Mouse (Mus musculus) heart, postnatal 0 days (tissue): ENCODE measurements around the gene Sit1. TPM values are rescaled to one million over a fixed set of nuclear protein-coding genes. Genes with fewer than 3 reads are reported as not detected.

ENCODE experiments used
- ATAC-seq: fragments of 200-750 bp; cut with Nextera tagmentation; 2 replicates; pipeline ENCODE4 v1.8.0; 2017; ENCODE audit warnings: low read depth, moderate number of reproducible peaks, moderate library complexity; ENCODE audit not compliant: insufficient read depth
- DNase-seq: peaks from one replicate; pipeline ENCODE4 v3.0.0-alpha.2; 2016; ENCODE audit warnings: low spot score
- H3K27ac ChIP-seq: fragments of 300-500 bp; sonication (generic); 2 replicates; pipeline ENCODE4 v1.5.1; 2014; ENCODE audit warnings: low read depth, mild to moderate bottlenecking
- H3K27me3 ChIP-seq: fragments of 300-500 bp; sonication (generic); 2 replicates; pipeline ENCODE4 v1.6.1; 2014; ENCODE audit warnings: low read length, mixed read lengths; ENCODE audit not compliant: control insufficient read depth, insufficient read depth
- H3K36me3 ChIP-seq: fragments of 300-500 bp; sonication (generic); replicated peaks from 2 replicates; pipeline ENCODE4 v1.6.1; 2014; ENCODE audit warnings: low read length, mixed read lengths; ENCODE audit not compliant: control insufficient read depth, insufficient read depth
- H3K4me1 ChIP-seq: fragments of 300-500 bp; sonication (generic); 2 replicates; pipeline ENCODE4 v1.6.1; 2014; ENCODE audit warnings: antibody characterized with exemption; ENCODE audit not compliant: control insufficient read depth, insufficient read depth
- H3K4me2 ChIP-seq: fragments of 300-500 bp; sonication (generic); 2 replicates; pipeline ENCODE4 v1.6.1; 2014; ENCODE audit warnings: low read depth, mild to moderate bottlenecking, low read length, moderate library complexity
- H3K4me3 ChIP-seq: fragments of 300-500 bp; sonication (generic); 2 replicates; pipeline ENCODE4 v1.5.1; 2014; ENCODE audit warnings: low read depth, low read length
- H3K9ac ChIP-seq: fragments of 300-500 bp; sonication (generic); replicated peaks from 2 replicates; pipeline ENCODE4 v1.6.1; 2014; ENCODE audit warnings: low read depth, low read length, mixed read lengths
- H3K9me3 ChIP-seq: fragments of 300-500 bp; sonication (generic); replicated peaks from 2 replicates; pipeline ENCODE4 v1.6.1; 2016; ENCODE audit warnings: low read length; ENCODE audit not compliant: control insufficient read depth
- CTCF ChIP-seq: IDR thresholded peaks from 2 replicates; pipeline ENCODE4 v1.5.1; 2016; ENCODE audit warnings: antibody characterized with exemption, control low read depth, low read depth
- EP300 ChIP-seq: IDR thresholded peaks from 2 replicates; pipeline ENCODE4 v1.6.1; 2016; ENCODE audit warnings: antibody characterized with exemption, low read depth
- WGBS: fragments of 180-500 bp; shearing (Covaris S2); extraction: QIAGEN DNeasy Blood & Tissue Kit; methylation state at CpG from one replicate; pipeline ENCODE4 v1.1.7; 2014; 5-methylcytosine and 5-hydroxymethylcytosine counted together
- polyA plus RNA-seq: library from polyadenylated mRNA; unstranded; fragments of >200 nt; fragmentation: Nextera tagmentation; extraction: Ambion mirVana; gene quantifications from 2 replicates; pipeline ENCODE4 v1.2.1, GENCODE M21; 2015
- total RNA-seq: library from RNA; depleted of rRNA; stranded (reverse); fragments of >200 nt; gene quantifications from 2 replicates; pipeline ENCODE4 v1.2.3, GENCODE M21; 2014; ENCODE audit warnings: low replicate concordance; rRNA removed

The Sit1 gene
- total RNA-seq (2.8 TPM in 1 of 2 replicates, not detected in the other), polyA plus RNA-seq (not detected in 2 replicates)

DNA sequence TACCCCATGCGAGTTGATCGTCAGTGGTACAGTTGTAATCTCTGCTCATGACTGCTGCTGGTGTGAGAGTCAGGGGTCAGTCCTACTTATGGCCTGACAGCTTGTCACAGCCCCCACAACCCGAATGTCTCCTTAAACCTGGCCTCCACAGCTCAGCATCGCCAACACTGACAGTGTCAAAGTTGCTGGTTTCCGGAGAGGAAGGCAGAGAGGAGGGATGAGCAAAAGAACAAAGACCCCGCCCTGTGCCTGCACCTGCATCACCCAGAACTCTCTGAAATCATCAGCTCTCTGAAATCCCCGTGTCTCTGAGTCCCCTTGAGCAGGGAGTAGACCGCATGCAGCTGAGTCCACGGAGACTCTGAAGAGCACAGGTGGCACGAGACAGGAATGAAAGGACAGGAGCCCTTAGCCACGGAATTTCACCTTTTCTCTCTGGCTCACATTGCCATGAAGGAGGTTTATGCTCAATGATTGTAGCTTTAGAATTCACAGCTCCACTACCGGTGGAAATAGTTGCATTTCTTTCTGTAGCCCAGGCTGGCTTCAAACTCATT, at the start of gene Sit1:
Gene Sit1 (minus strand): TSS at position 200 of the 557 bp plus-strand sequence.
- Histone ChIP-seq H3K27me3 (no peaks in the 10 kb centered on the region), H3K4me1 (no peaks in the 10 kb centered on the region), H3K4me3 (peak within 1 kb of the TSS; percentile 15; the same call in 1 of the 2 replicates), H3K9me3 (no peaks in the 10 kb centered on the region), H3K9ac (no peak within 1 kb of the TSS; the same call in 1 of the 2 replicates), H3K27ac (no peak within 1 kb of the TSS; the same call in 1 of the 2 replicates), H3K4me2 (peak within 1 kb of the TSS; percentile 25; the same call in 1 of the 2 replicates), H3K36me3 (no peaks in the 10 kb centered on the region)
- DNase-seq (no peak), ATAC-seq (no peak)
- WGBS, result 56% methylated on average over 12 of the region's 12 CpGs
- TF ChIP-seq EP300, result no peak

DNA sequence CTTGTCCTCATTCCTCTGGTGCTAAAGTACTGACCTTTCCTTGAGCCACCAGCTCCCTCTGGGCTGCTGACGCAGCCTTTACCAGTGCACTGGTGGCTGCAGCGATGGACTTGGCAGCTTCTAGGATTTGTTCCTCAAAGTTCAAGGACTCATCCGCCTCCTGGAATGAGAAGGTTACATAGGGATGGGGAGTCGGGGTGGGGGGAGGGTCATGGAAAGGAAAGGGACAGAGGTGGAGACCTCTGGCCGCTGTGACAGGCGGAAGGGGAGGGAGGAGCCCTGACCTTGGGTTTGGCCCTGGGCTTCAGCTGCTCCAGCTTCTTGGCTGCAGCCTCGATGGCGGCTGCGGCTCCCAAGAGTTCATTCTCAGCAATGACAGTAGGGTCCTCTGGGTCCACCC, 49.7 kb upstream of the Sit1 start:
- Histone ChIP-seq H3K27me3 (no peaks in the 10 kb centered on the region), H3K4me2 (no peak overlapping the region), H3K36me3 (peaks cover 74% of the 10 kb centered on the region), H3K9me3 (no peaks in the 10 kb centered on the region), H3K9ac (no peak overlapping the region), H3K27ac (no peak overlapping the region), H3K4me1 (no peaks in the 10 kb centered on the region), H3K4me3 (no peak overlapping the region)
- ATAC-seq, result no peak
- DNase-seq, result no peak
- no peak for TF ChIP-seq CTCF
- WGBS, result 78% methylated on average over 9 of the region's 9 CpGs

DNA sequence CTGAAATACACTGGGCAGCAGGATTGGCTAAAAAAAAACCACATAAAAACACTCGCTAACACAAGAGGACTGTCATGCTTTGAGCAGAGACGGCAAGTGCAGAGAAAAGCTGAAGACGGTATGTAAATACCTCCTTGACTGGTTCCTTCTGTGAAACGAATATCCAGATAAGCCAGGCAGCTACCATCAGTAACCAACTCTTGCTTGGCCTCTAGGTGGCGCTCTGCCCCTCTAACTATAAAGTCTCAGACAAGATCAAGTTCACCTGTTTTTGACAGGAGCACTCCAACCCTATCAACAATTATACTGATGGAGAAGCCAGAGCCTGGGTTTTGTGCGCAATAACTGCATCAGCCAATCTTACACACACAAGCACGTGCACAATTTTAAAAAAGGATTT, 47.0 kb upstream of the Sit1 start:
- ATAC-seq, result 0 out of 2 replicates have a peak, but pooled peaks have one; percentile 25
- 12% methylated on average over 7 of the region's 7 CpGs for WGBS

DNA sequence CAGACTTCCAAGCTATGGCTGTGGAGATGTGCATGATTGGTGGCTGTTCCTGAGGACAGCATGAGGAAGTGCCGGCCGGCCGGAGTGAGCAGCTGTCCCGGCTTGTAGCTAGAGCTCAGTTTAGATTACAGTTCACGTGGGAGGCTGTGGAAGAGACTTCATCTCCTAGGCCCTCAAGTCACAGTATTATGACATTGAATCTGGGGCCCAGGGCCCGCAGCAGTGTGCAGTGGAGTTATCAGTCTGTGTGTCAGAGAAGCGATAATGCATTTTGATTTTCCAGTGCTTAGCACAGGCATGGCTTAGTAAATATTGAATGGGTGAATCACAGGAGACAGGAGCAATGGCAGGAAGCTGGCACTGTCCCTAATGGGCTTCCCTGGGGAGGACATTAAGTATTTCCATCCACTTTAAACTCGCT, 46.6 kb upstream of the Sit1 start:
- Histone ChIP-seq H3K4me3 (no peak overlapping the region), H3K27me3 (no peaks in the 10 kb centered on the region), H3K4me1 (no peaks in the 10 kb centered on the region), H3K36me3 (peaks cover 43% of the 10 kb centered on the region), H3K4me2 (no peak overlapping the region), H3K27ac (no peak overlapping the region), H3K9ac (no peak overlapping the region), H3K9me3 (no peaks in the 10 kb centered on the region)
- TF ChIP-seq EP300, result no peak
- no peak for TF ChIP-seq CTCF
- ATAC-seq (0 out of 2 replicates have a peak, but pooled peaks have one; percentile 27), DNase-seq (peak; percentile 18)
- WGBS, result 17% methylated on average over 8 of the region's 8 CpGs

More for the DNA sequence above, 47.0 kb upstream of the Sit1 start:
- Histone ChIP-seq H3K4me1 (no peaks in the 10 kb centered on the region), H3K9ac (no peak overlapping the region), H3K27ac (no peak overlapping the region), H3K4me3 (no peak overlapping the region), H3K4me2 (no peak overlapping the region), H3K27me3 (no peaks in the 10 kb centered on the region), H3K36me3 (peaks cover 48% of the 10 kb centered on the region), H3K9me3 (no peaks in the 10 kb centered on the region)
- DNase-seq, result peak; percentile 75
- TF ChIP-seq CTCF, result peak; percentile 76
- TF ChIP-seq EP300, result no peak

DNA sequence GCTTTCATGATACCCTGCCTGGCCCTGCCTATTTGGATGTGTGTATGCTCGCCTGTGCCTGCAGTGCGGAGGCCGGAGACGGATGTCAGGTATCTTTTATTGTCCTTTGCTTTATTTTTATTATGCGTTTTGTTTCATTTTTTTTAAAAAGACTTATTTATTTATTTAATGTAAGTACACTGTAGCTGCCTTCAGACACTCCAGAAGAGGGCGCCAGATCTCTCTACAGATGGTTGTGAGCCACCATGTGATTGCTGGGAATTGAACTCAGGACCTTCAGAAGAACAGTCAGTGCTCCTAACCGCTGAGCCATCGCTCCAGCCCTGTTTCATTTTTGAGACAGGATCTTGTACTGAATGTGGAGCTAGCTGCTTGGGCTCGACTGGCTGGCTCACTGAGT, 45.0 kb upstream of the Sit1 start:
- H3K27me3 ChIP-seq, result no peaks in the 10 kb centered on the region
- 0 out of 2 replicates have a peak, but pooled peaks cover 5% of the 10 kb centered on the region for H3K4me1 ChIP-seq
- TF ChIP-seq EP300, result no peak
- TF ChIP-seq CTCF, result no peak
- no peaks in the 10 kb centered on the region for H3K9me3 ChIP-seq
- WGBS, result 84% methylated on average over 9 of the region's 9 CpGs
- H3K4me3 ChIP-seq, result no peak overlapping the region
- ATAC-seq (no peak), DNase-seq (no peak)
- peaks cover 27% of the 10 kb centered on the region for H3K36me3 ChIP-seq
- no peak overlapping the region for H3K9ac ChIP-seq
- no peak overlapping the region for H3K4me2 ChIP-seq
- H3K27ac ChIP-seq, result no peak overlapping the region

DNA sequence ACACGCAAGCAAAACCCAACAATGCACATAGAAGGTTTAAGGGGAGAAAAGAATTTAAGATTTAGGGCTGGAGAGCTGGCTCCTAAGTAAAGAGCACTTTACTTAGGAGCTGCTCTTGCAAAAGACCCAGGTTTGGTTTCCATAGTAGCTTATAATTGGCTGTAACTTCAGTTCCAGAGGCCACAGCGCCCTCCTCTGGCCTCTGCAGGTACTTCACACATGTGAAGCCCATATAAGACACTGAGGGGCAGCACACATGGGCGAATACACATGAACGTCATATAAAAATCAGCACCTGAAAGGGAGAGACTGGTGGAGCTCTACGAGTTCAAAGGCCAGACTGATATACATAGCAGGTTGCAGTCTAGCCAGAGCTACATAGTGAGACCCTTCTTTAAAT, 44.3 kb upstream of the Sit1 start:
- TF ChIP-seq CTCF (peak; percentile 35), EP300 (no peak)
- H3K4me2 ChIP-seq, result no peak overlapping the region
- WGBS, result 69% methylated on average over 5 of the region's 5 CpGs
- DNase-seq (no peak), ATAC-seq (no peak)
- no peaks in the 10 kb centered on the region for H3K27me3 ChIP-seq
- H3K36me3 ChIP-seq, result peaks cover 21% of the 10 kb centered on the region
- H3K4me1 ChIP-seq, result 0 out of 2 replicates have a peak, but pooled peaks cover 5% of the 10 kb centered on the region
- H3K27ac ChIP-seq, result no peak overlapping the region
- no peaks in the 10 kb centered on the region for H3K9me3 ChIP-seq
- H3K4me3 ChIP-seq, result no peak overlapping the region
- no peak overlapping the region for H3K9ac ChIP-seq
